Mouse (Mus musculus) stomach, embryonic 14.5 days (tissue): ENCODE data around the gene Abcb9. TPM values are rescaled to one million over a fixed set of nuclear protein-coding genes. Genes with fewer than 3 reads are reported as not detected.

Experiments
- ATAC-seq: fragments of 200-750 bp; cut with Nextera tagmentation; 2 replicates; pipeline ENCODE4 v1.8.0; 2017; ENCODE audit warnings: low read depth, moderate TSS enrichment; ENCODE audit not compliant: insufficient number of reproducible peaks, insufficient read depth, low FRiP score
- H3K27ac ChIP-seq: fragments of 300-500 bp; sonication (generic); 2 replicates; pipeline ENCODE4 v1.5.1; 2014; ENCODE audit warnings: mild to moderate bottlenecking, low read length, moderate library complexity, mixed read lengths
- H3K27me3 ChIP-seq: fragments of 300-500 bp; sonication (generic); 2 replicates; pipeline ENCODE4 v1.6.1; 2014; ENCODE audit warnings: low read length, control low read depth, mixed read lengths; ENCODE audit not compliant: control insufficient read depth, insufficient read depth
- H3K36me3 ChIP-seq: fragments of 300-500 bp; sonication (generic); 2 replicates; pipeline ENCODE4 v1.6.1; 2014; ENCODE audit warnings: mild to moderate bottlenecking, control low read depth, low read length, moderate library complexity, mixed read lengths; ENCODE audit not compliant: control insufficient read depth, insufficient read depth
- H3K4me1 ChIP-seq: fragments of 300-500 bp; sonication (generic); 2 replicates; pipeline ENCODE4 v1.6.1; 2014; ENCODE audit warnings: low read length, control low read depth, mixed read lengths; ENCODE audit not compliant: control insufficient read depth, insufficient read depth
- H3K4me2 ChIP-seq: fragments of 300-500 bp; sonication (generic); replicated peaks from 2 replicates; pipeline ENCODE4 v1.6.1; 2014; ENCODE audit warnings: low read depth, low read length, control low read depth
- H3K4me3 ChIP-seq: fragments of 300-500 bp; sonication (generic); 2 replicates; pipeline ENCODE4 v1.5.1; 2014; ENCODE audit warnings: low read depth, low read length, control low read depth
- H3K9ac ChIP-seq: fragments of 300-500 bp; sonication (generic); replicated peaks from 2 replicates; pipeline ENCODE4 v1.6.1; 2014; ENCODE audit warnings: low read depth, mild to moderate bottlenecking, control low read depth, low read length, moderate library complexity, mixed read lengths
- H3K9me3 ChIP-seq: fragments of 300-500 bp; sonication (generic); 2 replicates; pipeline ENCODE4 v1.6.1; 2016; ENCODE audit warnings: low read depth, low read length, control low read depth; ENCODE audit not compliant: control insufficient read depth
- WGBS: fragments of 180-500 bp; shearing (Covaris S2); extraction: QIAGEN DNeasy Blood & Tissue Kit; methylation state at CpG from one replicate; pipeline ENCODE4 v1.1.7; 2014; 5-methylcytosine and 5-hydroxymethylcytosine counted together
- polyA plus RNA-seq: library from polyadenylated mRNA; unstranded; fragments of >200 nt; fragmentation: Nextera tagmentation; extraction: Ambion mirVana; gene quantifications from 2 replicates; pipeline ENCODE4 v1.2.1, GENCODE M21; 2014

Gene Abcb9
- polyA plus RNA-seq, 1 experiment from 2014 or later: 1.7 TPM

DNA sequence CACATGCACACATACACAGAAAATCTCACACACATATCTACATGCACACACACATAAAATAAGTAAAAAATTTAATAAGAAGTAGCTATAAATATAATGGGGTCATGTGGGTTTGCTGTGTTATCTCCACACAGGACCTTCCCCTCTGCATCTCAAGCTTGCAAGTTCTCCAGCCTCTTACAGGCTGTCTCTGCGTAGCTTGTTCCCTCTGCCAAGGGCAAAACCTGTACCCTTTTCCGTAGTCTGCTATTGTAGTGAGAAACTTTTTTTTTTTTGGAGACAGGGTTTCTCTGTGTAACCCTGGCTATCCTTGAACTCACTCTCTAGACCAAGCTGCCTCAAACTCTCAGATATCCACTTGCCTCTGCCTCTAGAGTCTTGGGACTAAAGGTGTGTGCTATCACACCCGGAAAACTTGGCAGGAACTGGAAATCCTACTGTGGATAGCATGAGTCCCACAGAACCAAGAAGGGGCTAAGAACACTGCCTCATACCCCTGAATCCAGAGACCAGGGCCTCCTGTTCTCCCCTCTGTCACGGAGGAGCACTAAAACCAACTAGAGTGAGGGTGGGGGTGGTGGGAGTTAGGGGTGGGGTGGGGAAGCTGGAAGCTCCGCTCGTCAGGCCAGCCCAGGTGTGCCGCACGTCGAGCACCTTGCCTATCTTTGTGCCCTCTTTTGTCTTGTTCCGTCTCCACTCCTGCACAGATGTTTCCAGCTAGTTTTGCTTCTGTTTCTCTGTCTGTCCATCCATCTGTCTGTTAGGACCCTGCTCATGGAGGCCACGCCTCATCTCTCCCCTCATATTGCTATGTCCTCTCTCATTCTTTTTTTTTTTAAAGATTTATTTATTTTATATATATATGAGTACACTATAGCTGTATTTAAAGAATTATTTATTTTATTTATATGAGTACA is 4.8 kb upstream of the Abcb9 start:
- Histone ChIP-seq H3K9ac (no peak overlapping the region), H3K4me1 (0 out of 2 replicates have a peak, but pooled peaks cover 3% of the 10 kb centered on the region), H3K4me2 (no peak overlapping the region), H3K36me3 (no peaks in the 10 kb centered on the region), H3K4me3 (no peak overlapping the region), H3K9me3 (no peaks in the 10 kb centered on the region), H3K27me3 (no peaks in the 10 kb centered on the region), H3K27ac (no peak overlapping the region)
- 84% methylated on average over 11 of the region's 11 CpGs for WGBS
- no peak for ATAC-seq

DNA sequence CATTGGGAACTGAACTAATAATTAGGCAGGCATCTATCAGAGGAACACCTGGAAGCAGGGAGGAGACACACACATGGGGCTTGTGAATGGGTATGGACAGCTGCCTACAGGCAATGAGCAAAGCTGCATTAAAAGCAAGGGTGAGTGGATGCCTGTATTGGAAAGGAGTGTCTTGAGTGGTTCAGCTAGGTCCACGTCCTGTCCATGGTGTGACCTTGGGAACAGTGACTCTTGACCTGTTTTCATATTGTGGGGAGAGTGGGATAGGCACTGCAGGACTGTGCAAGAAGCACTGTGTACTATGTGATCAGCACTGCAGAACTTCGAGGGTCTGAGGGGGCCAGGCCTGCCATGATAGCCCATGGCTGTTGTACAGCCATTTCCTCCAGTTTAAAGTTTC is 3.3 kb upstream of the Abcb9 start:
- 84% methylated on average over 2 of the region's 2 CpGs for WGBS
- H3K27ac ChIP-seq: no peak overlapping the region

DNA sequence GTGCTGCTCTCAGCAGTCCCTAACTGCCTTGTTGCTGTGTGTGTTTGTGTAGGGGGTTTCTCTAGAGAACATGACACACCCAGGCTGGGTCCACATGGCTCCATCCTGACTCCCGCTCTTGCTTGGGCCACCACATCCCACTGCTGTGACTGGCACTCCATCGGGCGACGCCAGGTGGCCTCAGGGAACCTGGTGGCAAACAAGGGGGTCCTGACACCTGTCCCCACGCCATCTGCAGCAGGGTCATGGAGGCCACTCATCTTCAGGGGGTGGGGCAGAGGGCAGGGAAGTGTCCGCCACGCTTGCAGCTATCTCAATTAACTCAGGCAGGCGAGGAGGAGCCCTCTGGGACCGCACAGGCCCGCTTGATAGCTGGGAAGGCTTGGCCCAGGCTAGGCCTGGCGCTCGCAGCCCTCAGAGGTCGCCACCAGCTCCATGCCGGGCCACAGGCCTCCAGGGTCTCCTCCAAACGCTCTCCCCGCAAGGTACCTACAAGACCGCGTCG is 469 bp downstream of the Abcb9 start:
- H3K27me3 ChIP-seq: no peaks in the 10 kb centered on the region
- peak overlapping the region; percentile 42 for H3K4me3 ChIP-seq
- H3K4me2 ChIP-seq: peak overlapping the region; percentile 89
- 0 out of 2 replicates have a peak, but pooled peaks cover 8% of the 10 kb centered on the region for H3K4me1 ChIP-seq
- peak; percentile 10; the same call in 1 of the 2 replicates for ATAC-seq
- 13% methylated on average over 19 of the region's 19 CpGs for WGBS
- no peak overlapping the region for H3K27ac ChIP-seq
- no peaks in the 10 kb centered on the region for H3K36me3 ChIP-seq
- no peaks in the 10 kb centered on the region for H3K9me3 ChIP-seq
- H3K9ac ChIP-seq: peak overlapping the region; percentile 25; the same call in 1 of the 2 replicates

More for the DNA sequence above, 3.3 kb upstream of the Abcb9 start:
- no peak overlapping the region for H3K4me3 ChIP-seq
- no peaks in the 10 kb centered on the region for H3K27me3 ChIP-seq
- no peak for ATAC-seq
- H3K9ac ChIP-seq: no peak overlapping the region
- no peaks in the 10 kb centered on the region for H3K9me3 ChIP-seq
- 0 out of 2 replicates have a peak, but pooled peaks cover 8% of the 10 kb centered on the region for H3K4me1 ChIP-seq
- no peak overlapping the region for H3K4me2 ChIP-seq
- H3K36me3 ChIP-seq: no peaks in the 10 kb centered on the region

DNA sequence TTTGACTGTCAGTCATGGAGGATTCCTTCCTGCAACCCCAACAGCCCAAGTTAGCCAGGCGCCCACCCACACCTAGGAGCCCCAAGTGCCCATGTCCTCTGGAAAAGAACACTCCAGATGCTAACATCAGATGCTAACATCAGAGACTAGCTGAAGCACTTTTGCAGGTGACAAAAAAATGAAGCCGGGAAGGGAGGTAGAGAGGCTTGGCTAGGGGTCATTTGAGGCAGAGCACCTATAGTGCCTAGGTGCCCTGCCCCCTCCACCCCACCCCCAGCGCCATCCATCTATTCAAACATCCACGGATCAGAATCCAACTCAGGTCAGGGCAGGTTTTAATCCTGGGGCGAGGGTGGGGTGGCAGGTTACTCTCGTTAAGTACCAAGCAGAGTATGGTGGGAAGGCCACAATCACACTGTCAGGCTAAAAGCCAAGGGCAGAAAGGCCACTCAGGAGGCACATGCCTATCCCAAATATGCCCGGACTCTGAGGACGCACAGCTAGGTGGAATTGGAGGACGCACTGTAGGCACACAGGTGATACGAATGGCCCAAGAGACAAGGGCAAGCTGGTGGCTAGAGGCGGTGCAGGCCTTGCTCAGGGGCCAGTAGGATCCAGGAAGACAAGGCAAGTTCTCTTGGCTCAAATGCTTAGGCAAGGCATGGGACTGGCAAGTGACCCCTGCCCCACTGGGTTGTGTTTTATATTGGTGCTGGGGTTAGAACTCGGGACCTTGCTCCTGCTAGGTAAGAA is 1.6 kb downstream of the Abcb9 start:
- H3K36me3 ChIP-seq: no peaks in the 10 kb centered on the region
- 77% methylated on average over 12 of the region's 12 CpGs for WGBS
- no peak overlapping the region for H3K4me3 ChIP-seq
- H3K4me2 ChIP-seq: no peak overlapping the region
- no peak overlapping the region for H3K27ac ChIP-seq
- H3K4me1 ChIP-seq: 0 out of 2 replicates have a peak, but pooled peaks cover 8% of the 10 kb centered on the region
- H3K27me3 ChIP-seq: no peaks in the 10 kb centered on the region
- no peaks in the 10 kb centered on the region for H3K9me3 ChIP-seq
- ATAC-seq: no peak
- no peak overlapping the region for H3K9ac ChIP-seq

DNA sequence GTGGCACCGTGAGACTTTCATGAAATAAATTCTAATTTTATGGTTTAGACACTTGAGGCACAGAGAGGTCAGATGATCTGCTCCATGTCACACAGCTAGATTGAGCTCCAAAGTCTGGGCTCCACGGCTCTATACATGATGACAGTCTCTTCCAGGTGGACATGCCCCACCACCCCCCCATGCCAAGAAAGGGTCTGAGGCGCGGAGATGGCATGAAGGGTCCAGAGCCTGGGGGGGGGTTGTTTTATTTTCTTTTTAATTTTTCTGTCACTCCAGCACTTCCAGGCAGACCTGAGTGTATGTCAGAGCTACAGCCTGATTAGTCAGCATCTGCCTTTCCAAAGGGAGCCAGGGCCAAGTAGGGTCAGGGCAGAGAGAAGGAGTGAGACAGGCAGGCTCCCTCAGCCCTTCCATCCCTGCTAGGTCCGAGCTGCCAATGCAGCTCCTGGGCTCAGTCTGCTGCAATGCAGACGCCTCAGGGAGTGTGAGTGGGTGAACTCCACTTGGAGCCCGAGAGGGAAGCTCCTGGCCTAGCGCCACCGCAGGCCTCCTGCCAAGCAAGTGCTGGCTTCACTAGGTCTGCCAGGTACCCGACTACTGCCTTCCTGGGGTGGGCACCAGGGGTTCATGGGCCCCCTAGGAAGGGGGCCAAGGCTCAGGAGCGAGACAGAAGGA is 2.3 kb downstream of the Abcb9 start:
- Histone ChIP-seq H3K4me1 (0 out of 2 replicates have a peak, but pooled peaks cover 8% of the 10 kb centered on the region), H3K36me3 (no peaks in the 10 kb centered on the region), H3K27ac (no peak overlapping the region), H3K9ac (no peak overlapping the region), H3K4me3 (no peak overlapping the region), H3K9me3 (no peaks in the 10 kb centered on the region), H3K4me2 (no peak overlapping the region), H3K27me3 (no peaks in the 10 kb centered on the region)
- no peak for ATAC-seq
- 72% methylated on average over 11 of the region's 11 CpGs for WGBS

DNA sequence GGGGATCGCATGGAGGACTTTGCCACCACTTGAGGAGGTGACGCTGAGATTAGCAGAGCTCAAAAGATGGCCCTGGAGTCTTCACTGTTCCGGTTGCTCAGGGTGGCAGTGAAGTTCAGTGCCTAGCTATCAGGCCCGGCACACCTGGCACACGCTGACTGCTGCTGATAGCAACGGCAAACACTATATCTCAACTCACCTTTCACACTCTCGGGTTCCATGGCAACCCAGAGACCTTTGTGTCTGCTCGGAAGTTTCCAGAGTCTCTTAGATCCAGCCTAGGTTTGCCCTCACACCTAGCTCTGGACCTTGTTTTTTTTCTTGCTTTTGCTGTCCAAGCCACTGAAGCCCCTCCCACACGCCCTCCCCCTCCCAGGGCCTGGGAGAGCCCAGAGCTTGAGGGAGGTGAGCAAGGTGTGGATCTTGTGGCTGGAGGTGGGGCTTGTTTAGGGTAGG is 3.6 kb downstream of the Abcb9 start:
- WGBS: 52% methylated on average over 9 of the region's 9 CpGs
- Histone ChIP-seq H3K27me3 (no peaks in the 10 kb centered on the region), H3K4me2 (no peak overlapping the region), H3K9ac (no peak overlapping the region), H3K4me3 (no peak overlapping the region), H3K27ac (no peak overlapping the region), H3K9me3 (no peaks in the 10 kb centered on the region), H3K36me3 (no peaks in the 10 kb centered on the region), H3K4me1 (0 out of 2 replicates have a peak, but pooled peaks cover 8% of the 10 kb centered on the region)
- peak; percentile 60 for ATAC-seq

DNA sequence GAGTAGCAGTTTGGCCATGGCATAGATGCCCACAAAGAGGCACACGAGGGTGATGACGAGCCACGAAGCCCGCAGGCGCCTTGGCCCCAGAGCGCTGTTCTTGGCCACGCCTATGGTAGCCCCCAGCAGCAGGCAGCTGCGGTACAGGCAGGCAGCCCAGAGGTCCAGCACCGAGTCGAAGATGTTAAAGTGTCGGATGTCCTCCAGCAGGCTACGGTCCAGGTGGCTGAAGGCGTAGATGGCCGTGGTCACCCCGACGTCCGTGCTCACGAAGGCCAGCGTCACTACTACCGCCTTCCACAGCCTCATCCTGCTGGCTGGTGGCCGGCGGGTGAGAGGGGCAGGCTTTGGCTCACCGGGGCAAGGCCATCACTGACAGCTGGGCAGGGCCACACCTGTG is 5.7 kb downstream of the Abcb9 start:
- Histone ChIP-seq H3K4me3 (no peak overlapping the region), H3K9ac (no peak overlapping the region)
- 84% methylated on average over 23 of the region's 23 CpGs for WGBS

DNA sequence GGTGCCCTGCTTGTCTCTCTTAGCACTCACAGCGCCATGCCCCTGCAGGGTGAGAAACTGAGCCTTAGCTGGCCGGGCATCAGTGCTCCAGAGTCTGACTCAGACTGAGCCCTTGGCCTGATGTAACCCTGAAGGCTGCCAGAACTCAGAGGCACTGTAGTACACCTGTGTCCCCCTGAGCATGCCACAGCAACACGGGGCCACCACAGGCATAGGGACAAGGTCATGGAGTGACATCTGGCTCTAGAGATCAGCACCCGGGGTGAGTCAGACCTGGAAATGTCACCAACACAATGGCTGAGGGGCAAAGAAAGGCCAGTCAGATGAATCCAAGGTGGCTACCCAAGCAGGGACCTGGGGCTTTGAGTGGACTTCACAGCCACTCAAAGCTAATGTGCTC is 8.7 kb downstream of the Abcb9 start:
- no peak overlapping the region for H3K4me3 ChIP-seq
- no peaks in the 10 kb centered on the region for H3K4me1 ChIP-seq
- H3K36me3 ChIP-seq: no peaks in the 10 kb centered on the region
- H3K9ac ChIP-seq: no peak overlapping the region
- no peaks in the 10 kb centered on the region for H3K27me3 ChIP-seq
- H3K27ac ChIP-seq: no peak overlapping the region
- WGBS: 85% methylated on average over 4 of the region's 4 CpGs
- H3K4me2 ChIP-seq: no peak overlapping the region
- no peak for ATAC-seq
- no peaks in the 10 kb centered on the region for H3K9me3 ChIP-seq

More for the DNA sequence above, 5.7 kb downstream of the Abcb9 start:
- Histone ChIP-seq H3K9me3 (no peaks in the 10 kb centered on the region), H3K4me1 (no peaks in the 10 kb centered on the region), H3K36me3 (no peaks in the 10 kb centered on the region), H3K4me2 (no peak overlapping the region), H3K27me3 (no peaks in the 10 kb centered on the region), H3K27ac (no peak overlapping the region)
- no peak for ATAC-seq
